Mouse (Mus musculus): Measurements from ENCODE around the gene Exog. TPM values are rescaled to one million over a fixed set of nuclear protein-coding genes. Genes with fewer than 3 reads are reported as not detected.
A peak's percentile ranks its signal among the peaks of the same experiment; 100 is the strongest.

Exog gene
- total RNA-seq (2021): 10 to 100 TPM; 22.2 to 23.1 TPM
- long read RNA-seq, experiment 1, transcript Exog-201 (6 exons, 3,832 nt): major isoform, 20 of 38 reads
- long read RNA-seq, experiment 1, transcript Exog-202 (7 exons, 2,571 nt): minor isoform, 8 of 38 reads
- long read RNA-seq, experiment 1, partial matches to known transcripts: 1 of 38 reads
- long read RNA-seq, experiment 1, other reads (novel, unspliced or antisense): 6 of 38 reads
- long read RNA-seq, experiment 2, transcript Exog-204 (7 exons, 2,624 nt): minor isoform, 5 of 48 reads
- long read RNA-seq, experiment 2, transcript Exog-201 (6 exons, 3,832 nt): major isoform, 23 of 48 reads
- long read RNA-seq, experiment 2, transcript Exog-202 (7 exons, 2,571 nt): minor isoform, 13 of 48 reads
- long read RNA-seq, experiment 2, partial matches to known transcripts: 1 of 48 reads
- long read RNA-seq, experiment 2, other reads (novel, unspliced or antisense): 6 of 48 reads

- peak; percentile 99 for DNase-seq (ENCODE audit: low spot score in 2 of 2)
Measured at GRCm38 (mm10) chr9:119444738-119445429, at the start of gene Exog. Exog (plus strand) TSS chr9:119444943.

GRCm38 (mm10) chr9:119401351-119401750 is 43.4 kb upstream of the Exog start:
- DNase-seq (ENCODE audit: low spot score in 2 of 2): no peak

GRCm38 (mm10) chr9:119401801-119402214 is 42.9 kb upstream of the Exog start, which contains the start of gene Acvr2b:
Acvr2b (plus strand) TSS chr9:119402118.
- DNase-seq (ENCODE audit: low spot score in 2 of 2): peak; percentile 89 to 93

GRCm38 (mm10) chr9:119402253-119403235 is 42.2 kb upstream of the Exog start:
- peak; percentile 49 to 63 for DNase-seq (ENCODE audit: low spot score in 2 of 2)

- peak in 1 of 2 experiments; percentile 41 for DNase-seq (ENCODE audit: low spot score in 2 of 2)
Measured at GRCm38 (mm10) chr9:119403236-119403641, 41.5 kb upstream of the Exog start.

GRCm38 (mm10) chr9:119404090-119404489 is 40.7 kb upstream of the Exog start:
- DNase-seq (ENCODE audit: low spot score in 2 of 2): no peak

GRCm38 (mm10) chr9:119407884-119408283 is 36.9 kb upstream of the Exog start:
- no peak for DNase-seq (ENCODE audit: low spot score in 2 of 2)

GRCm38 (mm10) chr9:119408898-119409664 is 35.7 kb upstream of the Exog start:
- DNase-seq (ENCODE audit: low spot score in 2 of 2): no peak

GRCm38 (mm10) chr9:119409864-119410263 is 34.9 kb upstream of the Exog start:
- DNase-seq (ENCODE audit: low spot score in 2 of 2): no peak

GRCm38 (mm10) chr9:119418025-119418424 is 26.7 kb upstream of the Exog start:
- DNase-seq (ENCODE audit: low spot score in 2 of 2): no peak

GRCm38 (mm10) chr9:119419852-119420438 is 24.8 kb upstream of the Exog start:
- DNase-seq (ENCODE audit: low spot score in 2 of 2): no peak

- DNase-seq (ENCODE audit: low spot score in 2 of 2): no peak
Measured at GRCm38 (mm10) chr9:119425217-119425975, 19.3 kb upstream of the Exog start.

GRCm38 (mm10) chr9:119425976-119426415 is 18.7 kb upstream of the Exog start:
- DNase-seq (ENCODE audit: low spot score in 2 of 2): no peak

- DNase-seq (ENCODE audit: low spot score in 2 of 2): no peak
Measured at GRCm38 (mm10) chr9:119426483-119426882, 18.3 kb upstream of the Exog start.

GRCm38 (mm10) chr9:119430311-119430710 is 14.4 kb upstream of the Exog start:
- DNase-seq (ENCODE audit: low spot score in 2 of 2): peak; percentile 67 to 82

GRCm38 (mm10) chr9:119435855-119436254 is 8.9 kb upstream of the Exog start:
- DNase-seq (ENCODE audit: low spot score in 2 of 2): no peak

GRCm38 (mm10) chr9:119438065-119438464 is 6.7 kb upstream of the Exog start:
- no peak for DNase-seq (ENCODE audit: low spot score in 2 of 2)

GRCm38 (mm10) chr9:119438498-119439000 is 6.2 kb upstream of the Exog start:
- no peak for DNase-seq (ENCODE audit: low spot score in 2 of 2)

- DNase-seq (ENCODE audit: low spot score in 2 of 2): no peak
Measured at GRCm38 (mm10) chr9:119445737-119446136, 994 bp downstream of the Exog start.
